Comparison of ENCODE assay signal across 8 mouse cellular contexts in the genomic region with DNA sequence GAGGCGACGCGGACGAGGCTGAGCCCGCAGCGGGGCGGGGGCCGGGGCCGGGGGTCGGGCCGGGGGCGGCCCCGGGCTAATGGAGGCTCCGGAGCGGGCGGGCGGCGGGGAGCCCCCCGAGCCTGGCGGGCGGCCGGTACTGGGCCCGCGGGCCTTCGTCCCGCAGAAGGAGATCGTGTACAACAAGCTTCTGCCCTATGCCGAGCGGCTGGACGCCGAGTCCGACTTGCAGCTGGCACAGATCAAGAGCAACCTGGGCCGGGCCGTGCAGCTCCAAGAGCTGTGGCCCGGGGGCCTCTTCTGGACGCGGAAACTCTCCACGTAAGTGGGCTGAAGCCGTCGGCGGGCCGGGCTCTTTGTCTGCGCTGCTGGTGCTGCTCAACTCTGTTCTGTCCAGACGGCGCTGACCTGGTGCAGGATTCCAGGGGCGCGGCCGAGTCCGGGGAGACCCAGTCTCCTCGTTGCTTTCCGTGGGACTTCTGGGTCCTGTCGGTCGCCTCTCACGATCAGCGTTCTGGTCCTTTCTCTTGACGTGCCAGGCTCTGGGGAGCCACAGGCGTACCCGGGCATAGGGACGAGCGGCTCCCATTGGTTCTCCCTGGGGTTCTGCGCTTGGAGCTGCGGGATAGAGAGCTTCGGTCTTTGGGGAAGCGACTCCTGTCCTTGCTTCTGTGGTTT. TPM values are rescaled to one million over a fixed set of nuclear protein-coding genes. Genes with fewer than 3 reads are reported as not detected.
A peak's percentile ranks its signal among the peaks of the same experiment; 100 is the strongest.
DNase-seq lines count a peak whose midpoint lies in the region; ATAC-seq and TF ChIP-seq lines count a peak whose summit lies in the region.

No protein-coding gene starts in this region.

- under 1% methylated on average over 51 of the region's 64 CpGs for WGBS in hindbrain, embryonic 13.5 days

- H3K27ac ChIP-seq in hindbrain, embryonic 13.5 days, result peak overlapping the region; percentile 95
- peak overlapping the region; percentile 97 for H3K27ac ChIP-seq in left cerebral cortex, adult 2 months

- no peak for DNase-seq in Patski (ENCODE audit: low read depth, low spot score)
- DNase-seq in cerebellum, adult 9-10 months, result peak; percentile 53
- DNase-seq in left cerebral cortex, adult 2 months (ENCODE audit: extremely low spot score in 1 of 2, low spot score in 2 of 2), result peak; percentile 28 to 41
- DNase-seq in right cerebral cortex, adult 2 months (ENCODE audit: low spot score in 2 of 2), result peak; percentile 55 to 57
- DNase-seq in urinary bladder, postnatal 36 days (ENCODE audit: low spot score in 2 of 2), result peak; percentile 46 to 47

- POLR2A ChIA-PET in Patski (lab: Charles Lee), result interaction anchor here (1.2 kb wide), 1 partner anchor 98 kb away, joined by 4 read pairs; no protein-coding TSS in a partner anchor

- CTCF ChIA-PET in Patski (lab: Charles Lee), result no interaction called here

- peak overlapping the region; percentile 76 for H3K4me2 ChIP-seq in hindbrain, embryonic 13.5 days

- ATAC-seq in Patski, result peak; percentile 81
- peak; percentile 80 for ATAC-seq in frontal cortex, adult (ENCODE audit: low TSS enrichment)
- ATAC-seq in hindbrain, embryonic 13.5 days (ENCODE audit: low FRiP score), result peak; percentile 89
- peak; percentile 62 for ATAC-seq in megakaryocyte, adult 5-6 weeks (ENCODE audit: poor library complexity, severe bottlenecking)

- intact Hi-C loops in left cerebral cortex, adult 2 months (cut with DNase I), result loop anchor here (2.0 kb wide), 1 partner anchor 95 kb away; no protein-coding TSS in a partner anchor

- no peaks in the 10 kb centered on the region for H3K9me3 ChIP-seq in hindbrain, embryonic 13.5 days

- TF ChIP-seq CTCF in Patski (IDR thresholded peaks at IDR 0.05), result no peak
- no peak for TF ChIP-seq CTCF in left cerebral cortex, adult 2 months (IDR thresholded peaks at IDR 0.05)

- no peaks in the 10 kb centered on the region for H3K27me3 ChIP-seq in Patski
- no peaks in the 10 kb centered on the region for H3K27me3 ChIP-seq in hindbrain, embryonic 13.5 days

- in situ Hi-C loops in Patski (cut with MboI; ENCODE audit: low pct_unique_long_range_greater_than_20kb), result no loop called here

- peak overlapping the region; percentile 98 for H3K4me3 ChIP-seq in hindbrain, embryonic 13.5 days
- H3K4me3 ChIP-seq in left cerebral cortex, adult 2 months, result peak overlapping the region; percentile 96

- H3K36me3 ChIP-seq in hindbrain, embryonic 13.5 days, result no peaks in the 10 kb centered on the region

- peak overlapping the region; percentile 97 for H3K9ac ChIP-seq in hindbrain, embryonic 13.5 days

- peaks cover 18% of the 10 kb centered on the region for H3K4me1 ChIP-seq in hindbrain, embryonic 13.5 days (replicated peaks)

RNA-seq across cellular contexts. Expression of a gene that starts 0.5 kb away (rescaled TPM):
- 36.4 TPM for polyA plus RNA-seq in Patski (2021)
- polyA plus RNA-seq in hindbrain, embryonic 13.5 days (2015; fragmentation: Nextera tagmentation; extraction: Ambion mirVana), result 20.8 and 22.1 TPM in 2 replicates
- total RNA-seq in left cerebral cortex, adult 2 months (2021), result 10 to 100 TPM; 49.9 to 54.1 TPM
- total RNA-seq in megakaryocyte, adult 5-6 weeks (2015), result 51.9 and 60.5 TPM in 2 replicates
- 52.5 and 54.8 TPM in 2 replicates for total RNA-seq in megakaryocyte, adult 5-6 weeks (2017)
